Mouse (Mus musculus) hindbrain, embryonic 16.5 days (tissue): Measurements from ENCODE around the gene Crat. TPM values are rescaled to one million over a fixed set of nuclear protein-coding genes. Genes with fewer than 3 reads are reported as not detected.

Experiments
- ATAC-seq: fragments of 200-750 bp; cut with Nextera tagmentation; 2 replicates; pipeline ENCODE4 v1.8.0; 2017; ENCODE audit warnings: moderate TSS enrichment, moderate library complexity
- H3K27ac ChIP-seq: fragments of 300-500 bp; sonication (generic); 2 replicates; pipeline ENCODE4 v1.5.1; 2014; ENCODE audit warnings: low read depth, mild to moderate bottlenecking, control low read depth, low read length, moderate library complexity
- H3K27me3 ChIP-seq: fragments of 300-500 bp; sonication (generic); replicated peaks from 2 replicates; pipeline ENCODE4 v1.6.1; 2014; ENCODE audit warnings: low read length; ENCODE audit not compliant: control insufficient read depth, insufficient read depth
- H3K36me3 ChIP-seq: fragments of 300-500 bp; sonication (generic); 2 replicates; pipeline ENCODE4 v1.6.1; 2014; ENCODE audit warnings: mild to moderate bottlenecking, low read length, moderate library complexity, mixed read lengths; ENCODE audit not compliant: control insufficient read depth, insufficient read depth
- H3K4me1 ChIP-seq: fragments of 300-500 bp; sonication (generic); 2 replicates; pipeline ENCODE4 v1.6.1; 2014; ENCODE audit warnings: low read depth, low read length; ENCODE audit not compliant: control insufficient read depth, insufficient read depth
- H3K4me2 ChIP-seq: fragments of 300-500 bp; sonication (generic); 2 replicates; pipeline ENCODE4 v1.6.1; 2014; ENCODE audit warnings: mild to moderate bottlenecking, low read length, control low read depth, moderate library complexity
- H3K4me3 ChIP-seq: fragments of 300-500 bp; sonication (generic); 2 replicates; pipeline ENCODE4 v1.5.1; 2014; ENCODE audit warnings: mild to moderate bottlenecking, low read length, control low read depth, moderate library complexity
- H3K9ac ChIP-seq: fragments of 300-500 bp; sonication (generic); 2 replicates; pipeline ENCODE4 v1.6.1; 2014; ENCODE audit warnings: low read depth, mild to moderate bottlenecking, control low read depth, low read length, moderate library complexity
- H3K9me3 ChIP-seq: fragments of 300-500 bp; sonication (generic); 2 replicates; pipeline ENCODE4 v1.6.1; 2014; ENCODE audit warnings: mild to moderate bottlenecking, low read length, moderate library complexity; ENCODE audit not compliant: control insufficient read depth
- WGBS: fragments of 180-500 bp; shearing (Covaris S2); extraction: QIAGEN DNeasy Blood & Tissue Kit; methylation state at CpG from one replicate; pipeline ENCODE4 v1.1.7; 2014; 5-methylcytosine and 5-hydroxymethylcytosine counted together
- polyA plus RNA-seq: library from polyadenylated mRNA; unstranded; fragments of >200 nt; fragmentation: Nextera tagmentation; extraction: Ambion mirVana; gene quantifications from 2 replicates; pipeline ENCODE4 v1.2.1, GENCODE M21; 2015

Gene Crat
- polyA plus RNA-seq, 1 experiment from 2014 or later, result 25.4 TPM

- under 1% methylated on average over 34 of the region's 40 CpGs for WGBS
- ATAC-seq, result peak; percentile 98
- H3K27me3 ChIP-seq, result no peaks in the 10 kb centered on the region
These were observed 23.5 kb downstream of the Crat start, which contains the start of gene Dolpp1 for GRCm38 (mm10) chr2:30392114-30392576. Dolpp1 (plus strand) TSS chr2:30392254.

GRCm38 (mm10) chr2:30389000-30389399, 26.6 kb downstream of the Crat start:
- no peak overlapping the region for H3K9ac ChIP-seq
- no peak for ATAC-seq
- H3K9me3 ChIP-seq, result no peaks in the 10 kb centered on the region
- H3K27me3 ChIP-seq, result no peaks in the 10 kb centered on the region
- H3K27ac ChIP-seq, result no peak overlapping the region
- H3K36me3 ChIP-seq, result peaks cover 3% of the 10 kb centered on the region; the same call in 1 of the 2 replicates
- no peak overlapping the region for H3K4me2 ChIP-seq
- WGBS, result 98% methylated on average over 2 of the region's 2 CpGs
- H3K4me3 ChIP-seq, result no peak overlapping the region
- H3K4me1 ChIP-seq, result peaks cover 17% of the 10 kb centered on the region

More at GRCm38 (mm10) chr2:30392114-30392576, 23.5 kb downstream of the Crat start, which contains the start of gene Dolpp1:
- Histone ChIP-seq H3K4me3 (peak within 1 kb of the TSS; percentile 91), H3K4me2 (peak within 1 kb of the TSS; percentile 96), H3K36me3 (peaks cover 8% of the 10 kb centered on the region), H3K27ac (peak within 1 kb of the TSS; percentile 96), H3K9ac (peak within 1 kb of the TSS; percentile 81), H3K9me3 (no peaks in the 10 kb centered on the region), H3K4me1 (peaks cover 20% of the 10 kb centered on the region)

- no peak overlapping the region for H3K27ac ChIP-seq
- ATAC-seq, result no peak
- 82% methylated on average over 9 of the region's 9 CpGs for WGBS
- no peak overlapping the region for H3K4me2 ChIP-seq
- H3K27me3 ChIP-seq, result no peaks in the 10 kb centered on the region
- no peaks in the 10 kb centered on the region for H3K9me3 ChIP-seq
- peaks cover 8% of the 10 kb centered on the region for H3K4me1 ChIP-seq
- H3K9ac ChIP-seq, result no peak overlapping the region
- H3K4me3 ChIP-seq, result no peak overlapping the region
- peaks cover 16% of the 10 kb centered on the region for H3K36me3 ChIP-seq
These were observed 28.7 kb downstream of the Crat start for GRCm38 (mm10) chr2:30386913-30387312.

GRCm38 (mm10) chr2:30385591-30385990, 30.0 kb downstream of the Crat start:
- Histone ChIP-seq H3K4me1 (no peaks in the 10 kb centered on the region), H3K4me2 (no peak overlapping the region), H3K36me3 (peaks cover 26% of the 10 kb centered on the region), H3K9ac (no peak overlapping the region), H3K27me3 (no peaks in the 10 kb centered on the region), H3K4me3 (no peak overlapping the region), H3K27ac (no peak overlapping the region), H3K9me3 (no peaks in the 10 kb centered on the region)
- 86% methylated on average over 4 of the region's 4 CpGs for WGBS
- no peak for ATAC-seq

GRCm38 (mm10) chr2:30384814-30385213, 30.8 kb downstream of the Crat start:
- H3K36me3 ChIP-seq, result peaks cover 28% of the 10 kb centered on the region
- H3K9me3 ChIP-seq, result no peaks in the 10 kb centered on the region
- no peak for ATAC-seq
- H3K4me3 ChIP-seq, result no peak overlapping the region
- no peaks in the 10 kb centered on the region for H3K27me3 ChIP-seq
- no peak overlapping the region for H3K4me2 ChIP-seq
- H3K9ac ChIP-seq, result no peak overlapping the region
- H3K27ac ChIP-seq, result no peak overlapping the region
- no peaks in the 10 kb centered on the region for H3K4me1 ChIP-seq
- 75% methylated on average over 5 of the region's 5 CpGs for WGBS

GRCm38 (mm10) chr2:30381377-30381725, 34.3 kb downstream of the Crat start:
- Histone ChIP-seq H3K9ac (no peak overlapping the region), H3K4me3 (no peak overlapping the region), H3K9me3 (no peaks in the 10 kb centered on the region), H3K4me2 (no peak overlapping the region), H3K27me3 (no peaks in the 10 kb centered on the region), H3K27ac (no peak overlapping the region), H3K36me3 (peaks cover 45% of the 10 kb centered on the region), H3K4me1 (no peaks in the 10 kb centered on the region)
- no peak for ATAC-seq
- WGBS, result 96% methylated on average over 4 of the region's 4 CpGs

- Histone ChIP-seq H3K27ac (no peak overlapping the region), H3K36me3 (peaks cover 50% of the 10 kb centered on the region), H3K4me2 (no peak overlapping the region), H3K4me3 (no peak overlapping the region), H3K9ac (no peak overlapping the region), H3K4me1 (no peaks in the 10 kb centered on the region), H3K27me3 (no peaks in the 10 kb centered on the region), H3K9me3 (no peaks in the 10 kb centered on the region)
- 94% methylated on average over 9 of the region's 10 CpGs for WGBS
- no peak for ATAC-seq
These were observed 34.8 kb downstream of the Crat start for GRCm38 (mm10) chr2:30380564-30381376.

GRCm38 (mm10) chr2:30379307-30379706, 36.3 kb downstream of the Crat start:
- H3K4me2 ChIP-seq, result no peak overlapping the region
- no peak overlapping the region for H3K9ac ChIP-seq
- H3K27ac ChIP-seq, result no peak overlapping the region
- no peaks in the 10 kb centered on the region for H3K4me1 ChIP-seq
- H3K9me3 ChIP-seq, result no peaks in the 10 kb centered on the region
- no peak for ATAC-seq
- H3K36me3 ChIP-seq, result peaks cover 52% of the 10 kb centered on the region
- WGBS, result 95% methylated on average over 7 of the region's 7 CpGs
- H3K4me3 ChIP-seq, result no peak overlapping the region
- H3K27me3 ChIP-seq, result no peaks in the 10 kb centered on the region

GRCm38 (mm10) chr2:30377721-30378120, 37.9 kb downstream of the Crat start:
- Histone ChIP-seq H3K27me3 (no peaks in the 10 kb centered on the region), H3K36me3 (peaks cover 55% of the 10 kb centered on the region), H3K4me2 (no peak overlapping the region), H3K4me3 (no peak overlapping the region), H3K9me3 (no peaks in the 10 kb centered on the region), H3K27ac (no peak overlapping the region), H3K9ac (no peak overlapping the region), H3K4me1 (no peaks in the 10 kb centered on the region)
- WGBS, result 86% methylated on average over 5 of the region's 5 CpGs
- ATAC-seq, result no peak
